Mouse (Mus musculus) testis, postnatal 10 days (tissue): ENCODE results near the gene Ccr7.

Source experiments
- DNase-seq: peaks from one replicate; pipeline ENCODE4 v3.0.0; 2021; ENCODE audit warnings: low spot score

Ccr7 gene

GRCm38 (mm10) chr11:99137385-99137784, 17.5 kb downstream of the Ccr7 start:
- no peak for DNase-seq

- no peak for DNase-seq
Measured at GRCm38 (mm10) chr11:99136961-99137360, 17.9 kb downstream of the Ccr7 start.

- no peak for DNase-seq
Measured at GRCm38 (mm10) chr11:99136361-99136760, 18.5 kb downstream of the Ccr7 start.

GRCm38 (mm10) chr11:99135047-99135440, 19.8 kb downstream of the Ccr7 start:
- DNase-seq = no peak

GRCm38 (mm10) chr11:99134266-99135046, 20.4 kb downstream of the Ccr7 start:
- DNase-seq = no peak

GRCm38 (mm10) chr11:99133285-99133897, 21.5 kb downstream of the Ccr7 start:
- no peak for DNase-seq

- DNase-seq = no peak
Measured at GRCm38 (mm10) chr11:99132091-99132730, 22.7 kb downstream of the Ccr7 start.

- DNase-seq = no peak
Measured at GRCm38 (mm10) chr11:99131463-99131840, 23.4 kb downstream of the Ccr7 start.

GRCm38 (mm10) chr11:99130736-99131462, 24.0 kb downstream of the Ccr7 start:
- DNase-seq = no peak

- DNase-seq = no peak
Measured at GRCm38 (mm10) chr11:99129287-99129686, 25.6 kb downstream of the Ccr7 start.

- no peak for DNase-seq
Measured at GRCm38 (mm10) chr11:99127785-99128682, 26.8 kb downstream of the Ccr7 start.

GRCm38 (mm10) chr11:99126482-99127253, 28.2 kb downstream of the Ccr7 start:
- no peak for DNase-seq

GRCm38 (mm10) chr11:99124635-99125029, 30.2 kb downstream of the Ccr7 start:
- DNase-seq = no peak

- DNase-seq = peak; percentile 72
Measured at GRCm38 (mm10) chr11:99123977-99124634, 30.8 kb downstream of the Ccr7 start.

- no peak for DNase-seq
Measured at GRCm38 (mm10) chr11:99122703-99123102, 32.2 kb downstream of the Ccr7 start.

GRCm38 (mm10) chr11:99121218-99121631, 33.7 kb downstream of the Ccr7 start:
- DNase-seq = no peak

- no peak for DNase-seq
Measured at GRCm38 (mm10) chr11:99120524-99121217, 34.2 kb downstream of the Ccr7 start.

- DNase-seq = no peak
Measured at GRCm38 (mm10) chr11:99118963-99119362, 35.9 kb downstream of the Ccr7 start.

- no peak for DNase-seq
Measured at GRCm38 (mm10) chr11:99118420-99118819, 36.5 kb downstream of the Ccr7 start.

GRCm38 (mm10) chr11:99117907-99118306, 37.0 kb downstream of the Ccr7 start:
- DNase-seq = no peak
